Mouse (Mus musculus): Measurements from ENCODE around the gene Relch. TPM values are rescaled to one million over a fixed set of nuclear protein-coding genes. Genes with fewer than 3 reads are reported as not detected.
"Not testable (repeated sequence)": the region's sequence is repeated elsewhere in the genome, so short reads cannot be mapped to it uniquely, and the experiment has no call there.

Relch gene
- total RNA-seq (2021): 33.5 and 41.6 TPM in 2 replicates
- long read RNA-seq, experiment 1, full-length matches to known transcripts: 6 of 9 reads
- long read RNA-seq, experiment 1, partial matches to known transcripts: 0 of 9 reads
- long read RNA-seq, experiment 1, other reads (novel, unspliced or antisense): 3 of 9 reads
- long read RNA-seq, experiment 2, full-length matches to known transcripts: 4 of 7 reads
- long read RNA-seq, experiment 2, partial matches to known transcripts: 0 of 7 reads
- long read RNA-seq, experiment 2, other reads (novel, unspliced or antisense): 3 of 7 reads

- DNase-seq: peak; percentile 99
These were observed at the start of gene Relch, which contains the start of gene Pign for GRCm38 (mm10) chr1:105663171-105663961. Gene Relch (plus strand): TSS chr1:105663861. Gene Pign (minus strand): TSS chr1:105663677.

- DNase-seq: peak; percentile 7
These were observed 33.2 kb upstream of the Relch start for GRCm38 (mm10) chr1:105630481-105630880.

DNA sequence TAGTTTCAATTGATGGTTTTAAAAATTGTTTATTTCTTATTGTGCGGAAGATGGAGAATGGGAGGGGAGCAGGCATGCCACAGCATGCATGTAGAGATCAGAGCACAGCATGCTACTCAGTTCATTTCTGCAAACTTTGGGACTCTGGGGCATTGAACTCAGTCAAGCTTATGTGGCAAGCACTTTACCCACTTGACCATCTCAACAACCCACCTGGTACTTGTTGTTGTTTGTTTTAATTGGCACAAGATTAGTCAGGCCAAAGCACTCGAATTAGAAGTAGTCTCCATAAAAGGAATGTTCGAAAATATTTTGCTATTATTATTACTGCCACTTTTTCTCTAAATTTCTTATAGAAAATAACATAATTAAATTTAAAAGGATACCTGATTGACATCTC, 19.6 kb upstream of the Relch start:
- DNase-seq: no peak

DNA sequence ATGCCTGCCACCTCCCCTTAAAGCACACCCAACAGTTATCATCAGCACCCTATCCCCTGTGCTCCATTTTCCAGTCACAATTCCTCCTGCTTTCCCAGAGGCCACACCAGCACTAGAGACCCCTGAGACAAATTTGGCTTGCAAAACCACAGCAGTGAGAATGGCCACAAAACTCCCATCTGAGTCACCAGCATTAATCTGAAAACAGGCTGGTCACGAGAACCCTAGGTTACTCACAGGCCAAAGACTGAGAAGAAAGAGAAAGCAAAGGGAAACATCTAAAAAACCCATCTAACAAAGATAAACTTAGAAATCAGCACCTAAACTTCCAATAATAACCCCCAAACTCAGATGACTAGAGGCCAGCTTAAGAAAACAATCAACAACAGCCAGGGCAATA, 13.0 kb upstream of the Relch start:
- no peak for DNase-seq

GRCm38 (mm10) chr1:105653981-105654380, 9.7 kb upstream of the Relch start:
- DNase-seq: no peak

DNA sequence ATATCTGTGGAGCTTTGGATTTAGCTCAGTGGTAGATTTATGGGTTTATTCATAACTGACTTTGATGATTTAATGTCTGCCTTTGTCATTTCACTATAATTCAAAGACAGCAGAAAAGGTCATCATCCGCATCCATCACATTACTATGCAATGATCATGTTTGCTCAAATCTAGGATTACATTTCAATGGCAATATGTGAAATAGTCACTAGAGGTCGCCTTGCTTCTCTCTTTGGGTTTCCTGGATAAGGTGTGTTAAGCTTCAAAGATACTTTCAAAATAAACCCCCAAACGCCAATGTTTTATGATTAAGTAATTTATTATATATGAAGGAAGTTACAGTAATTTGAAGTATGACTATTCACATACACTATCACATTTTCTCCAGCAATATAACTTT, 3.6 kb upstream of the Relch start:
- peak; percentile 43 for DNase-seq

- DNase-seq: no peak
These were observed 866 bp upstream of the Relch start for GRCm38 (mm10) chr1:105662820-105663170.

DNA sequence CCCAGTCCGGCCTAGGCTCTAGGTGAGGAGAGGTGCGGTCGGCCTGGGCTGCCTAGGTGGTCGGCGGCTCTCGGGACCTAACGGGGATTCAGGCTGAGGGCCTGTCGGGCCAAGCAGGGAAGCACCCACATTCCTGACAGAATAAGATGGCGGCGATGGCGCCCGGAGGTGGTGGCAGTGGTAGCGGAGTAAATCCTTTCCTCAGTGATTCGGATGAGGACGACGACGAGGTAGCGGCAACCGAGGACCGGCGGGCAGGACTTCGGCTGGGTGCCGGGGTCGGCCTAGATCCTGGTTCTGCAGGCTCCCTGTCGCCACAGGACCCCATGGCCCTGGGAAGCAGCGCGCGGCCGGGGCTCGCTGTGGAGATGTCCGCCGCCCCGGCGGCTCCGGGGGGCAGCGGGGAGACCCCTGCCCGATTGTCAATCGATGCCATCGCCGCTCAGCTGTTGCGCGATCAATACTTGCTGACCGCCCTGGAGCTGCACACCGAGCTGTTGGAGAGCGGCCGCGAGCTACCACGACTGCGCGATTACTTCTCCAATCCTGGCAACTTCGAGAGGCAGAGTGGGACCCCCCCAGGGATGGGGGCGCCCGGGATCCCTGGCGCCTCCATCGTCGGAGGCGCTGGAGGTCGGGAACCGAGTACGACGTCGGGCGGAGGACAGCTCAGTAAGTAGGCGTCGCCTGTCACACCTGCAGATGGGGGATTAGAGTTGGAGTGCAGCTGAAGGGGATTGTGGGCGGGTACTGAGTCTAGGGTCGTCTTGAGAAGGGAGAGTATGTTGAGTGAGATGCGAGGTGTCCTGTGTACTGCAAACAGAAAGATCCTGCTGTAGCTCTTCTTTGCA, 526 bp downstream of the Relch start:
- peak; percentile 15 for DNase-seq

GRCm38 (mm10) chr1:105669700-105670099, 6.0 kb downstream of the Relch start:
- no peak for DNase-seq

DNA sequence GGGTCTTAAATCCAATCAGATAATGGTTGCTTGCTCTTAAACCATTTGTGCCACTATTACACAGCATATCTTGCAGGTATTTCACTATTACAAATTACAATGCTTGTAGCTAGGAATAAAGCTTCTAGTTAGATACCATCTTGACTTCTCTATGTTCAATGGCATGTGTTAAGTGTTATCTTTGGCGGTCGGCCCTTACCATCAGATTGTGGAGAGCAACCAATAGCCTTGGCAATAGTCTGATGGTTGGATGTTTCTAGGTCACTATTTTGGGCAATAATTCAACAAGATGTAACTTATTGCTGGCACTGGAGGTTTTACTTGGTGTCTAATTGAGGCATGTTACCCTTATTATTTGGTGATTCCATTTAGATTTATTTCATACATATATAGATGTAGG, 11.1 kb downstream of the Relch start:
- DNase-seq: peak; percentile 15

DNA sequence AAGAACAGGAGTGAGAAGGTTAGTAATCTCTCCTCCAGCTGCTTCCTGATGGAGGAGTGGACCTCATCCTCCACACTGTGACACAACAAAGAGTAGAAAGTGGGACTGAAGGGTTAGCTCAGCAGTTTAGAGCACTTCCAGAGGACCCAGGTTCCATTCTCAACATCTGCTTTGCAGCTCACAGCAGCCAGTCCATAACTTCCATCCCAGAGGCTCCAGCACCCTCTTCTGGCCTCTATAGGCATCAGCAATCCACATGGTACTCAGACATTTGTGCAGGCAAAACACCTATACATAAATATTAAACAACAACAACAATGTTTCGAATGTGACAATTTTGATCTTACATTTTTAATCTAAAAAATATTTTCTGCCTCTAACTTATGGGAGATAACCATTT, 16.9 kb downstream of the Relch start:
- DNase-seq: peak; percentile 49

- no peak for DNase-seq
These were observed 21.8 kb downstream of the Relch start for GRCm38 (mm10) chr1:105685501-105685900.

DNA sequence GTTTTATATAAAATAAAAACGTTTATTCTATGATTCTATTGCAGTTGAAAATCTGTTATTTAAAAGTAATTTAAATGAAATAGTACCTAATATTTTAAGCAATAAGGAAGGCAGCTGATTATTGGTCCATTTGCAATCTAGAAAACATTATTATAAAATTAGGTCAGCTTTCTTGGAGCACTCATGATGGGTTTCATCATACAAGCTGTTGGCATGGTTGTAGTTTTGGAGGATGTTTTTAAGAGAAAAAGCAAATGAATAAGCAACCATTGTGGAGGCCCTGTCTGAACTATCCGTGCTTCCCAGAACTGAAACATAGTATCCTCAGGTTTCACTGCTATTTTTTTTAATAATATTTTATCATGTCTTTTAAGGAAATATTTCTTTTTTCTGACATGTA, 31.9 kb downstream of the Relch start:
- DNase-seq: no peak

GRCm38 (mm10) chr1:105700984-105701530, 37.4 kb downstream of the Relch start:
- DNase-seq: no peak

GRCm38 (mm10) chr1:105709415-105709814, 45.8 kb downstream of the Relch start:
- no peak for DNase-seq

DNA sequence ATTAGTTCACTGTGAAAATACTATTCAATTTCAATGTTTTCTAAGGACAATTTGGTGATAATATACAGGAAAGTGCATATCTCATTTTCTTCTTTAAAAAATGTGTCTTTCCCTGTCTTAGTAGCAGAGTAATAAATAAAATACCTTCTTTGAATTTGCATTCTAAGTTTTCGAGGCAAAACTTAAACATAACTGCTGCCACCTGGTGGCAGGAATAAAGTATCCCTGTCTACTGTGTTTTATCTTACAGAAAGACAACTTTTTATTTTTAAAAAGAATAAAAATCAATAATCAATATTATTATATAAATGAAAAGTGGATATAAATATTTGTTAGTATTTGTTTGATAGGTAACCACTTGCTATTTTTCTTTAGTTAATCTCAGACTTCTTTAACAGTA, 47.6 kb downstream of the Relch start:
- DNase-seq: peak; percentile 29

- no peak for DNase-seq
These were observed 49.2 kb downstream of the Relch start for GRCm38 (mm10) chr1:105712822-105713221.

- DNase-seq: no peak
These were observed 54.7 kb downstream of the Relch start for GRCm38 (mm10) chr1:105718358-105718757.

DNA sequence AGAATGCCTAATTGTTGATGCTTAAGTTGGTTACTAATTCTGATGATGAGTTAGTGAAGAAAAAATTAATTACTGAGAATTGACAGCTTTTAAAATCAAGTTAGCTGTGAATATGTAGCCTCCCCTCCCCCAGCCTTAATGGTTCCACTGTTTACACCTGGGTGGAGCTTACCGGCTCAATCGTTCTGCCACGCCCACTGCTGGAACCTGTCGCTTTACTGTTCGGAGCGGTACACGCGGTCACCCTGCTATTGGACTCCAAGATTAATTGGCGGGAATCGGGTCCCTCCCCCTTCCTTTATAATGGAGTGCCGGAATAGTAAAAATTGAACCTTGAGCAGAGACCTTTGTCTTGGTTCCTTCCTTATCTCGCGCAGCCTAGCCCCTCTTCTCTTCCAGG, 65.6 kb downstream of the Relch start:
- not testable (repeated sequence) for DNase-seq

DNA sequence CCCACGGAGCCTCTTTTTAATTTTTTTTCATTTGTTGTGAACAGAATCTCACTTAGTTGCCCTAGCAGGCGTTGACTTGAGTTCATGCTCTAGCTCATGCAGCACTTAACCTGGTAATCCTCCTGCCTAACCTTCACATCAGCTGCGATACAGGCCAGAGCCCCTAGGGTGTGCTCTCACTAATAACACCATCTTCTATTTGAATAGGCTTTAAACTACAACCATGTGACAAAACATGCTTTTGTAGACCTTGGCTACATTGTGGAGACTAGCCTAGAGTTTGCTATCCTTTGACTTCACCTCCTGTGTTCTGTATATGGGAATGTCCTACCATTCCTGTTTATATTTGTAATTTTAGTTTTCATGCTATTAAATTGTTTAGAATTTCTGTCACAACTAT, 71.7 kb downstream of the Relch start:
- DNase-seq: no peak

DNA sequence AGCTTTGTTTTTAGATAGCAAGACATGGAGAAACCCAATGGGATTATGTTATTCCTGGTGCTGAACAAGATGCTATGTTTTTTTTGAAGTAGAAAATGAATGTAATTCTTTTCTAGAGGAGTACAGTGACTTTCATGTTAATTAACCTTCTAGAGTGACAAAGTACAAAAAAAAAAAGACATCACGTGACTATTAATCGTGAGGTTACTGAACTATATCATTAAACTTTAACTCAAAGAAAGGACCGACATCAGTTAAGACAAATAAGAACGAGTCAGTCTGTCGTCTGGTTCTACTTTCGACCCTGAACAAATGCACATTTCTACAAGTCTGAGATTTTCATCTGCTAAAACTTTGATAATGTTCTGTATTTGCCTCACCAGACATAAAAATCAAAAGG, 74.7 kb downstream of the Relch start:
- DNase-seq: no peak

GRCm38 (mm10) chr1:105739493-105739892, 75.8 kb downstream of the Relch start:
- DNase-seq: no peak

GRCm38 (mm10) chr1:105742481-105742880, 78.8 kb downstream of the Relch start:
- no peak for DNase-seq

Data from adrenal gland, postnatal 14 days (tissue).